24 mouse cellular contexts compared by ENCODE assay signal in the genomic region with DNA sequence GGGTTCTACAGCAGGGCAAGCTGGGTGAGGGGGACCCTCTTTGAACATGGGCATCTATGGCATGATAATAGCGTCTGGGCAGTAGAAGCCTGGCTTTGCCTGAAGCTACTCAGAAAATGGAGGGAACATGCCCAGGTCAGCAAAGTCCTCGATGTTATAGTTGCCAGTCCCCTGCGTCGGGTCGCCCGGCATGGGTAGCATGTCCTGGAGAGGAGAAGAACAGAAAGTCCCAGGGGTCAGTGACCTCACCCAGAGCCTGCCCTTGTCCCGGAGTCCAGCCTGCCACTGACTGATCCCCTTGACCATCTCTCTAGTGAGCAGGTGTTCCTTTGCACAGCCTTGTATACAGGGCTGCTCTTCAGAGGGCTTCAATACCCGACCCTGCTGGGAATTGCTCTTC.
DNase-seq lines count a peak whose midpoint lies in the region; ATAC-seq lines count a peak whose summit lies in the region.
"Had no signal": no experiment of that assay in that cellular context is flagged by ENCODE, and none has a peak within 500 bp of the region (broad histone marks: within the 10 kb centered on the region; RNA-seq: fewer than 3 reads in every experiment).

No protein-coding gene starts in this region.

- no peak for ATAC-seq in kidney, embryonic 16.5 days (ENCODE audit: low FRiP score, low TSS enrichment)
- no peak for ATAC-seq in megakaryocyte-erythroid progenitor cell, adult 5-6 weeks (replicated peaks; ENCODE audit: low FRiP score, low TSS enrichment, poor library complexity, severe bottlenecking)
- ATAC-seq: activated CD4-positive, CD25-positive, alpha-beta regulatory T cell, adult 4 months; forebrain, embryonic 14.5 days; forebrain, postnatal 0 days; hindbrain, embryonic 16.5 days had no signal

- intact Hi-C loops in heart, postnatal 10 days (cut with DNase I), result no loop called here

- H3K4me2 ChIP-seq in kidney, embryonic 16.5 days (replicated peaks; ENCODE audit: low read depth, low read length), result no peak overlapping the region
- H3K4me2 ChIP-seq: heart, embryonic 12.5 days; heart, embryonic 15.5 days had no signal

- H3K9ac ChIP-seq in kidney, embryonic 16.5 days (replicated peaks; ENCODE audit: low read length), result no peak overlapping the region
- H3K9ac ChIP-seq: forebrain, postnatal 0 days; heart, embryonic 12.5 days; heart, embryonic 15.5 days had no signal

- H3K4me1 ChIP-seq in kidney, embryonic 16.5 days (ENCODE audit: insufficient read depth, low read length), result peaks cover 20% of the 10 kb centered on the region
- H3K4me1 ChIP-seq: heart, embryonic 15.5 days had no signal

- no peaks in the 10 kb centered on the region for H3K36me3 ChIP-seq in kidney, embryonic 16.5 days (ENCODE audit: insufficient read depth, low read length)
- H3K36me3 ChIP-seq: heart, embryonic 12.5 days; heart, embryonic 15.5 days had no signal

- no peaks in the 10 kb centered on the region for H3K27me3 ChIP-seq in kidney, embryonic 16.5 days (ENCODE audit: insufficient read depth, low read length)
- H3K27me3 ChIP-seq: heart, embryonic 12.5 days; heart, embryonic 15.5 days had no signal

- DNase-seq in heart, adult 11 months, result peak; percentile 75
- DNase-seq in heart, postnatal 10 days, result no peak
- peak; percentile 39 for DNase-seq in kidney, adult 18-20 months
- no peak for DNase-seq in kidney, postnatal 4 days
- peak; percentile 62 to 73 for DNase-seq in kidney, postnatal 36 days
- DNase-seq in layer of hippocampus, adult 18-20 months (ENCODE audit: low spot score in 2 of 2), result no peak
- DNase-seq: adrenal gland, adult 8-10 months; adrenal gland, postnatal 25 days; cerebellum, adult 11-12 months; cerebellum, adult 8-10 months; cerebellum, postnatal 14 days; forebrain, postnatal 0 days; gastrocnemius, adult 2 months; gastrocnemius, postnatal 14 days; heart, adult 18-20 months; heart, postnatal 14 days; heart, postnatal 4 days had no signal

- 85% methylated on average over 8 of the region's 8 CpGs for WGBS in kidney, embryonic 16.5 days

- no peak overlapping the region for H3K4me3 ChIP-seq in kidney, embryonic 16.5 days (ENCODE audit: low read length)
- H3K4me3 ChIP-seq: gastrocnemius, adult 2 months; heart, embryonic 12.5 days; heart, embryonic 15.5 days had no signal

- H3K9me3 ChIP-seq in kidney, embryonic 16.5 days (ENCODE audit: low read length), result no peaks in the 10 kb centered on the region
- H3K9me3 ChIP-seq: heart, embryonic 12.5 days; heart, embryonic 15.5 days had no signal

- H3K27ac ChIP-seq in kidney, embryonic 16.5 days (ENCODE audit: low read length), result peak overlapping the region; percentile 23
- H3K27ac ChIP-seq: gastrocnemius, adult 2 months; heart, embryonic 15.5 days had no signal

Comparison
In these comparisons a context has a peak if more than half of its experiments do, and no peak if none do; other contexts are left out.
1. DNase-seq: peak in heart, adult 11 months (single experiment), kidney, adult 18-20 months (single experiment) and kidney, postnatal 36 days (2 of 2); none in heart, postnatal 10 days (0 of 2), kidney, postnatal 4 days (0 of 2) and layer of hippocampus, adult 18-20 months (0 of 2).